Mouse (Mus musculus) heart, embryonic 16.5 days (tissue): ENCODE data around the gene Bst2. TPM values are rescaled to one million over a fixed set of nuclear protein-coding genes. Genes with fewer than 3 reads are reported as not detected.

Experiments used
- ATAC-seq: fragments of 200-750 bp; cut with Nextera tagmentation; replicated peaks from 2 replicates; pipeline ENCODE4 v1.8.0; 2017; ENCODE audit warnings: moderate number of reproducible peaks; ENCODE audit not compliant: insufficient read depth, low FRiP score; ENCODE audit errors: extremely low read depth
- H3K27ac ChIP-seq: fragments of 300-500 bp; sonication (generic); 2 replicates; pipeline ENCODE4 v1.5.1; 2014; ENCODE audit warnings: mild to moderate bottlenecking, low read length, control low read depth, moderate library complexity
- H3K27me3 ChIP-seq: fragments of 300-500 bp; sonication (generic); 2 replicates; pipeline ENCODE4 v1.6.1; 2014; ENCODE audit warnings: low read length, mixed read lengths; ENCODE audit not compliant: control insufficient read depth, insufficient read depth
- H3K36me3 ChIP-seq: fragments of 300-500 bp; sonication (generic); 2 replicates; pipeline ENCODE4 v1.6.1; 2014; ENCODE audit not compliant: control insufficient read depth, insufficient read depth
- H3K4me1 ChIP-seq: fragments of 300-500 bp; sonication (generic); 2 replicates; pipeline ENCODE4 v1.6.1; 2014; ENCODE audit warnings: low read length, mixed read lengths; ENCODE audit not compliant: control insufficient read depth, insufficient read depth
- H3K4me2 ChIP-seq: fragments of 300-500 bp; sonication (generic); 2 replicates; pipeline ENCODE4 v1.6.1; 2014; ENCODE audit warnings: low read depth, mild to moderate bottlenecking, control low read depth, low read length
- H3K4me3 ChIP-seq: fragments of 300-500 bp; sonication (generic); 2 replicates; pipeline ENCODE4 v1.5.1; 2014; ENCODE audit warnings: mild to moderate bottlenecking, control low read depth, low read length
- H3K9ac ChIP-seq: fragments of 300-500 bp; sonication (generic); 2 replicates; pipeline ENCODE4 v1.6.1; 2014; ENCODE audit warnings: low read length, control low read depth
- H3K9me3 ChIP-seq: fragments of 300-500 bp; sonication (generic); replicated peaks from 2 replicates; pipeline ENCODE4 v1.6.1; 2016; ENCODE audit warnings: low read length; ENCODE audit not compliant: control insufficient read depth
- WGBS: fragments of 180-500 bp; shearing (Covaris S2); extraction: QIAGEN DNeasy Blood & Tissue Kit; methylation state at CpG from one replicate; pipeline ENCODE4 v1.1.7; 2014; 5-methylcytosine and 5-hydroxymethylcytosine counted together
- polyA plus RNA-seq: library from polyadenylated mRNA; unstranded; fragments of >200 nt; fragmentation: Nextera tagmentation; extraction: Ambion mirVana; gene quantifications from 2 replicates; pipeline ENCODE4 v1.2.1, GENCODE M21; 2015

Gene Bst2
- polyA plus RNA-seq, 1 experiment from 2014 or later = 46.5 TPM

DNA sequence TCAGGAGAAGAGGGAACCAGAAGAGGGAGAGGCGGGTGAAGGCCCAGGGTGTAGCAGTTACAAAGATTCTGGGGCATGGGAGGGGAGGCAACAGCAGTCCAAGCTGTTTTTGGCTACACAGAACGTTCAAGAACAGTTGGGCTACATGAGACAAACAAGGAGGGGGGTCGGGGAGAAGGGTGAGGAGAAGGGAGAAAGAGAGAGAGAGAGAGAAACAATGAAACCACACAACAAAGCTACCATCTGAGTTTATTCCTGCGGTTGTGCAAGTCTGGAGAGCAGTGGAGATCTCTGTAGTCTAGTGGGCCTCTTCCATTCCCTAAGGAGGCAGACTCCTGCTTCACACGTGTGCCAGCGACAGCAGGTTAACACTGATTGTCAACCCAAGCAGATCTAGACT, 16.7 kb upstream of the Bst2 start:
- Histone ChIP-seq H3K9me3 (no peaks in the 10 kb centered on the region), H3K4me1 (peaks cover 9% of the 10 kb centered on the region), H3K27me3 (peaks cover 29% of the 10 kb centered on the region), H3K36me3 (no peaks in the 10 kb centered on the region), H3K27ac (no peak overlapping the region), H3K4me2 (no peak overlapping the region), H3K9ac (no peak overlapping the region), H3K4me3 (no peak overlapping the region)
- no peak for ATAC-seq
- WGBS = 68% methylated on average over 6 of the region's 6 CpGs

DNA sequence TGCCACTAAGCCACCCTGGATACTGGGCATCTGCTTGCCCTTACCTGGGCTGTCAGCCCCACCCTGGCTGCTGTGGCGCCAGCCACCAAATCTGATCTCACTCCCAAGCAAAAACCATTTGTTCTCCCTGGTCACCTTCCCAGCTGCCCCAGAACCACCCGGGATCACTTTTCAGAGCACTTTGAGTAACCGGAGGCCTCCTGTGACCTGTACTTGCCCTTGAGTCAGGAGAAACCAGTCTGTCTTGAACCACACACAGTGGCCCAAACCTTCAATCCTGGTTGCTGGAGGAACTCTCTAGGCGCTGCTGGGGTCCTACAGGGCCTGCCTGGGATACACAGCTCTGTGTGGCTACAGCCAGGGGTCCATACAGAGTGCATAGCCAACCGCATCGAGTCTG, 15.5 kb upstream of the Bst2 start:
- 62% methylated on average over 6 of the region's 6 CpGs for WGBS
- H3K4me1 ChIP-seq = no peaks in the 10 kb centered on the region
- H3K4me3 ChIP-seq = no peak overlapping the region
- peaks cover 7% of the 10 kb centered on the region; the same call in 1 of the 2 replicates for H3K36me3 ChIP-seq
- no peaks in the 10 kb centered on the region for H3K9me3 ChIP-seq
- peaks cover 16% of the 10 kb centered on the region for H3K27me3 ChIP-seq
- no peak overlapping the region for H3K9ac ChIP-seq
- H3K4me2 ChIP-seq = no peak overlapping the region
- ATAC-seq = no peak
- no peak overlapping the region for H3K27ac ChIP-seq

DNA sequence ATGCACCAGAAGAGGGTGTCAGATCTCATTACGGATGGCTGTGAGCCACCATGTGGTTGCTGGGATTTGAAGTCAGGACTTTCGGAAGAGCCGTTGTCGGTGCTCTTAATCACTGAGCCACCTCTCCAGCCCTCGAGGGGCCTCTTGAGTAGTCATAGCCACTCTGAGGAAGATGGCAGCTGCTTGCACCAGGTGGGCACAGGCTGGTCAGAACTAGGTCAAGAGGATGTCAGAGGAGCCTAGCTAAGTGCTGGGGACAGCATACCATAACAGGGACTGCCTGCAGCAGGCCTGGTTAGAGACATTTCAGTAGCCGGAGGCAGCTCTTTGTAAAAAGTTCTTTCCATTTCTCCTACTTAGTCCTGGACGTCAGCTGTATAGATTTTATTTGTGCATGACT, 13.5 kb upstream of the Bst2 start:
- H3K4me2 ChIP-seq = no peak overlapping the region
- no peak overlapping the region for H3K9ac ChIP-seq
- ATAC-seq = no peak
- H3K27me3 ChIP-seq = no peaks in the 10 kb centered on the region
- H3K36me3 ChIP-seq = peaks cover 13% of the 10 kb centered on the region
- WGBS = 61% methylated on average over 7 of the region's 7 CpGs
- no peaks in the 10 kb centered on the region for H3K4me1 ChIP-seq
- H3K9me3 ChIP-seq = no peaks in the 10 kb centered on the region
- no peak overlapping the region for H3K4me3 ChIP-seq
- no peak overlapping the region for H3K27ac ChIP-seq

DNA sequence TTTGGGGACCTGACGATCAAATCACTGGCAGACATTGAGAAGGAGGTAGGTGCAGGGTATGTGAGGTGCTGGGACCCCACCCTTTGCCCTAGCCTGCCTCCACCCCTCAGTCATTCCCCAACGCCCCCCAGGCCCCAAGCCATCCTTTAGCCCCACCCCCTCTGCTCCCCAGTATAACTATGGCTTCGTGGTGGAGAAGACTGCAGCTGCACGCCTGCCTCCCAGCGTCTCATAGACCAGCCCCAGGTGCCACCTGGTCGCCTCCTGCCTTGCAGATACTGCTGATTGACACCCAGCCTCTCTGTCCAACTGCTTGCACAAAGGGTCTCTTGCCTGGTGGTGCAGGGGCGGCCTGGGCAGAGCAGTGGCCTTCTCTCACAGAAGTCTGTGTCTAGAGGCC, 10.3 kb upstream of the Bst2 start:
- Histone ChIP-seq H3K9me3 (no peaks in the 10 kb centered on the region), H3K9ac (no peak overlapping the region), H3K27me3 (no peaks in the 10 kb centered on the region), H3K27ac (no peak overlapping the region), H3K4me2 (no peak overlapping the region), H3K4me1 (peaks cover 5% of the 10 kb centered on the region; the same call in 1 of the 2 replicates), H3K36me3 (peaks cover 16% of the 10 kb centered on the region), H3K4me3 (no peak overlapping the region)
- WGBS = 83% methylated on average over 7 of the region's 7 CpGs
- ATAC-seq = no peak

DNA sequence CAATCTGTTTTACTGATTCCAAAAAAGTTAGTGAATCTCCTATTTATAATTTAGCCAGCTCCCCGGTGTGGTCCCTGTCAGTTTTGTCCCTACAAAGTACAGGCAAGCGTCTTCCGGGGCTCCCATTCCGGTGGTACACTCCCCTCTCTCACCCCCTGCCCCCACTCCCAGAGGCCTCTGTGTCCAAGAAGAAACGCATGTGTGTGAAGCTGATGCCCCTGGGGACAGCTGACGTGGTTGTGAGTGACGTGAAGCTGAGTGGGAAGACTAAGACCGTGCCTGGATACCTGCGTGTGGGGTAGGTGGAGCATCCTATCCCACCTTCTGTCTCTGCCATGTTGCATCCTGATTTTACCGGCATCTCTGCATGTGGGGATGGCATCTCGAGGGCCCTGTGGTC, 7.8 kb upstream of the Bst2 start:
- Histone ChIP-seq H3K4me2 (no peak overlapping the region), H3K27ac (no peak overlapping the region), H3K4me1 (peaks cover 5% of the 10 kb centered on the region; the same call in 1 of the 2 replicates), H3K4me3 (no peak overlapping the region), H3K9ac (no peak overlapping the region), H3K36me3 (peaks cover 16% of the 10 kb centered on the region), H3K9me3 (no peaks in the 10 kb centered on the region), H3K27me3 (no peaks in the 10 kb centered on the region)
- no peak for ATAC-seq
- 87% methylated on average over 11 of the region's 11 CpGs for WGBS

DNA sequence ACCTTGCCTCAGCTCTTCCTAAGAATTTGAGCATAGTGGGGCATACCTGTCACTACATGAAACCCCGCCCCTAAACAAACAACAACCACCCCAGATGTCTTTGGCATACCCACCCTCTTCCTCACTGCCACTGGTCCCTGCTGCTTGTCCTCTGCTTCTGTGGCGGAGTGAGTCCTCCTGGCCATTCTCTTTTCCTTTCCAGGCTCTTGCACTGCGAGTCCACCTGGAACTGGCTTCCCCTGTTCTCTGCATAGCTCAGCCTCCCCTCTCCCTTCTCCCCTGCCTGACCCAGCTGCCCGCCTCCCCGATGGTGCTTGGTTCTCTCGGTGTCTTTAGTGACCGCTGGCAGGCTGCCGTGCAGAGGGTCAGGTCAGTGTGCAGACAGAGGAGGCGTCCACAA, 6.5 kb upstream of the Bst2 start:
- Histone ChIP-seq H3K27ac (no peak overlapping the region), H3K4me3 (peak overlapping the region; percentile 81), H3K9me3 (no peaks in the 10 kb centered on the region), H3K9ac (peak overlapping the region; percentile 84), H3K27me3 (no peaks in the 10 kb centered on the region), H3K36me3 (peaks cover 16% of the 10 kb centered on the region), H3K4me1 (peaks cover 5% of the 10 kb centered on the region; the same call in 1 of the 2 replicates), H3K4me2 (peak overlapping the region; percentile 81)
- ATAC-seq = no peak
- WGBS = 78% methylated on average over 9 of the region's 9 CpGs

DNA sequence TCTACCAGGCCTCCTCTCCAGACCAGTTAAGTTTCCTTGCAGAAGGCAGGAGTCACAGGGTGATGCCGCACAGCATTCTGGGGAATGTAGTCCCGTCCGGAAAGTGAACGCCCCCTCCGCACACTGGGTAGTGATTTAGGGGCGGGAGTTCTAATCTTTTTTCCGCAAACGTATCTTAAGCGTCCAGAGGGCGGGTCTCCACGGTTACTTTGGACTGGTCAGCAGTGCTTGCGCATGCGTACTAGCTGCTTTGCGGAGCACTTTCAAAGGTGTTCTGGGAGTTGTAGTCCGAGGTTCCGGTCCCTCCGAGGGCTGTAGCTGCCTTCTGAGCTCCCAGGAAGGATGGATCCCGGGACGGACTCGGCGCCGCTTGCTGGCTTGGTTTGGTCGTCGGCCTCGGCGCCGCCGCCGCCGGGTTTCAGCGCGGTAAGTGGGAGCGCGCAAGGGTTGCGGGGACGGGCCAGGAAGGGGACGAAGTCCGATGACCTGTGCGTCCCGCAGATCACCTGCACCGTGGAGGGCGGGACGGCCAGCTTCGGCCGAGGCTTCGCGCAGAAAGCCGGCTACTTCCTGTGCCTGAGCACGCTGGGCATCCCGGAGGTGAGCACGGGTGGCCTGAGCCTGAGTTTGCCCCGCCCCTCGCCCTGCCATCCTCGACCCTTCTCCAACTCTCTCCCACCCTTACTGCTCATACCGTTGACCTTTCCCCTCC, 5.5 kb upstream of the Bst2 start, which contains the start of gene Mvb12a:
Mvb12a (plus strand) TSS at position 291 of the 712 bp plus-strand sequence.
- WGBS = under 1% methylated on average over 55 of the region's 55 CpGs
- Histone ChIP-seq H3K27ac (peak within 1 kb of the TSS; percentile 66; the same call in 1 of the 2 replicates), H3K9ac (peak within 1 kb of the TSS; percentile 84), H3K4me1 (peaks cover 8% of the 10 kb centered on the region; the same call in 1 of the 2 replicates), H3K4me3 (peak within 1 kb of the TSS; percentile 81), H3K9me3 (no peaks in the 10 kb centered on the region), H3K4me2 (peak within 1 kb of the TSS; percentile 81), H3K27me3 (no peaks in the 10 kb centered on the region), H3K36me3 (peaks cover 9% of the 10 kb centered on the region)
- ATAC-seq = peak; percentile 91

DNA sequence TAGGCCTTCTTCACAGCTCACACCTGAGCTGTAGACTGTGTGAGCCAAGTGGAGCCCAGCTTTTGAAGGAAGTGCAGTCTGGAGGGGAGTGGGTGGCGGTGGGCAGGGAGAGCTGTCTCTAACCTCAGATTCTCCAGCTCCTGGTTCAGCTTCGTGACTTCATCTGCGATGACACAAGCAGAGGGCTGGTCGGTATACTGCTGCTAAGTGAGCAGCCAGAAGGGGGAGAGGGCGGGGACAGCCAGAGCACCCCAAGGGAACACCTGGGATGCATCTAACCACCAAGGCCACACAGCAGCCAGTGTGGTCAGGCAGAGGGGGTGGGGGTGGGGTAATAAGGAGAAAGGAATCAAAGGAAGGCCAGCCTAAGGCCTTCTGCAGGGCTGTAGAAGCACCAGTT, 1.6 kb downstream of the Bst2 start:
- H3K9ac ChIP-seq = no peak overlapping the region
- H3K4me1 ChIP-seq = 0 out of 2 replicates have a peak, but pooled peaks cover 5% of the 10 kb centered on the region
- peak overlapping the region; percentile 64; the same call in 1 of the 2 replicates for H3K4me3 ChIP-seq
- WGBS = 60% methylated on average over 5 of the region's 5 CpGs
- no peaks in the 10 kb centered on the region for H3K9me3 ChIP-seq
- H3K4me2 ChIP-seq = peak overlapping the region; percentile 73
- 0 out of 2 replicates have a peak, but pooled peaks have one; percentile 23 for ATAC-seq
- H3K36me3 ChIP-seq = no peaks in the 10 kb centered on the region
- no peaks in the 10 kb centered on the region for H3K27me3 ChIP-seq
- no peak overlapping the region for H3K27ac ChIP-seq

- Histone ChIP-seq H3K4me1 (0 out of 2 replicates have a peak, but pooled peaks cover 5% of the 10 kb centered on the region), H3K27me3 (no peaks in the 10 kb centered on the region), H3K4me3 (no peak overlapping the region), H3K9ac (no peak overlapping the region), H3K36me3 (no peaks in the 10 kb centered on the region), H3K4me2 (no peak overlapping the region), H3K9me3 (no peaks in the 10 kb centered on the region), H3K27ac (no peak overlapping the region)
- ATAC-seq = no peak
- WGBS = 42% methylated on average over 3 of the region's 3 CpGs
These were observed 2.9 kb downstream of the Bst2 start for GRCm38 (mm10) chr8:71534263-71534810.
